In genomic region chr7:116288996-116289395, GRCm38 (mm10) we compare ENCODE assay signal across 21 mouse cellular contexts. TPM values are rescaled to one million over a fixed set of nuclear protein-coding genes. Genes with fewer than 3 reads are reported as not detected.
DNase-seq lines count a peak whose midpoint lies in the region; ATAC-seq and TF ChIP-seq lines count a peak whose summit lies in the region.
"Had no signal": no experiment of that assay in that cellular context is flagged by ENCODE, and none has a peak within 500 bp of the region (broad histone marks: within the 10 kb centered on the region; RNA-seq: fewer than 3 reads in every experiment).

No protein-coding gene starts in this region.

- no peak for TF ChIP-seq CTCF in layer of hippocampus, adult 2 months (conservative IDR thresholded peaks at IDR 0.05)
- TF ChIP-seq CTCF in thymus, adult 2 months (IDR thresholded peaks at IDR 0.05; ENCODE audit: borderline replicate concordance, control insufficient read depth, extremely low read depth, insufficient read depth, low read length, poor library complexity): no peak

- 65% methylated on average over 3 of the region's 3 CpGs for WGBS in liver, embryonic 12.5 days (ENCODE audit: insufficient replicate concordance)
- 77% methylated on average over 3 of the region's 3 CpGs for WGBS in kidney, embryonic 16.5 days
- 52% methylated on average over 3 of the region's 3 CpGs for WGBS in liver, embryonic 16.5 days (ENCODE audit: insufficient replicate concordance)
- 93% methylated on average over 3 of the region's 3 CpGs for WGBS in thymus, adult 2 months

- no peak overlapping the region for H3K9ac ChIP-seq in liver, embryonic 12.5 days
- no peak overlapping the region for H3K9ac ChIP-seq in kidney, embryonic 16.5 days (replicated peaks; ENCODE audit: low read length)
- H3K9ac ChIP-seq in liver, embryonic 16.5 days (ENCODE audit: low read depth, low read length): no peak overlapping the region
- H3K9ac ChIP-seq: forebrain, embryonic 13.5 days; lung, embryonic 15.5 days had no signal

- no peak for ATAC-seq in liver, embryonic 12.5 days
- no peak for ATAC-seq in kidney, embryonic 16.5 days (ENCODE audit: low FRiP score, low TSS enrichment)
- no peak for ATAC-seq in liver, embryonic 16.5 days (ENCODE audit: low read depth)
- ATAC-seq: activated CD4-positive, CD25-positive, alpha-beta regulatory T cell, adult 4 months; forebrain, embryonic 13.5 days; inflammation-experienced regulatory T-cells, adult 6 months; Patski had no signal

- no peaks in the 10 kb centered on the region for H3K36me3 ChIP-seq in liver, embryonic 12.5 days
- H3K36me3 ChIP-seq in kidney, embryonic 16.5 days (ENCODE audit: insufficient read depth, low read length): no peaks in the 10 kb centered on the region
- no peaks in the 10 kb centered on the region for H3K36me3 ChIP-seq in liver, embryonic 16.5 days (ENCODE audit: control insufficient read depth, insufficient read depth)
- no peaks in the 10 kb centered on the region for H3K36me3 ChIP-seq in thymus, adult 2 months (ENCODE audit: control insufficient read depth, insufficient read depth, low read length)
- H3K36me3 ChIP-seq: hindbrain, embryonic 10.5 days; lung, embryonic 15.5 days had no signal

- no peak overlapping the region for H3K4me2 ChIP-seq in liver, embryonic 12.5 days
- H3K4me2 ChIP-seq in kidney, embryonic 16.5 days (replicated peaks; ENCODE audit: low read depth, low read length): no peak overlapping the region
- H3K4me2 ChIP-seq in liver, embryonic 16.5 days (ENCODE audit: low read depth, low read length): no peak overlapping the region
- H3K4me2 ChIP-seq: forebrain, embryonic 13.5 days; lung, embryonic 15.5 days had no signal

- H3K4me3 ChIP-seq in liver, embryonic 12.5 days: no peak overlapping the region
- H3K4me3 ChIP-seq in kidney, embryonic 16.5 days (ENCODE audit: low read length): no peak overlapping the region
- H3K4me3 ChIP-seq in liver, embryonic 16.5 days (ENCODE audit: low read depth, low read length): no peak overlapping the region
- no peak overlapping the region for H3K4me3 ChIP-seq in layer of hippocampus, adult 2 months
- H3K4me3 ChIP-seq in thymus, adult 2 months (ENCODE audit: control insufficient read depth, insufficient read depth, low read length): no peak overlapping the region
- H3K4me3 ChIP-seq: forebrain, embryonic 13.5 days; hindbrain, embryonic 10.5 days; lung, embryonic 15.5 days; myocyte had no signal

- no peaks in the 10 kb centered on the region for H3K9me3 ChIP-seq in liver, embryonic 12.5 days (replicated peaks)
- no peaks in the 10 kb centered on the region for H3K9me3 ChIP-seq in kidney, embryonic 16.5 days (ENCODE audit: low read length)
- no peaks in the 10 kb centered on the region for H3K9me3 ChIP-seq in liver, embryonic 16.5 days (replicated peaks; ENCODE audit: control insufficient read depth, low read length)
- H3K9me3 ChIP-seq: forebrain, embryonic 13.5 days; hindbrain, embryonic 10.5 days; lung, embryonic 15.5 days had no signal

- 0 out of 2 replicates have a peak overlapping the region, but pooled peaks have one; percentile 64 for H3K27ac ChIP-seq in liver, embryonic 12.5 days
- H3K27ac ChIP-seq in kidney, embryonic 16.5 days (ENCODE audit: low read length): peak overlapping the region; percentile 39; the same call in 1 of the 2 replicates
- peak overlapping the region; percentile 50 for H3K27ac ChIP-seq in liver, embryonic 16.5 days (ENCODE audit: low read length)
- H3K27ac ChIP-seq in layer of hippocampus, adult 2 months: no peak overlapping the region
- H3K27ac ChIP-seq in thymus, adult 2 months (ENCODE audit: control insufficient read depth, insufficient read depth, low read length): no peak overlapping the region
- H3K27ac ChIP-seq: forebrain, embryonic 13.5 days; lung, embryonic 15.5 days had no signal

- no peak for TF ChIP-seq POLR2A in thymus, adult 2 months (IDR thresholded peaks at IDR 0.05; ENCODE audit: control insufficient read depth, extremely low read depth, insufficient read depth, low read length, poor library complexity)

- H3K4me1 ChIP-seq in liver, embryonic 12.5 days: peaks cover 51% of the 10 kb centered on the region
- peaks cover 50% of the 10 kb centered on the region for H3K4me1 ChIP-seq in kidney, embryonic 16.5 days (ENCODE audit: insufficient read depth, low read length)
- H3K4me1 ChIP-seq in liver, embryonic 16.5 days (ENCODE audit: control insufficient read depth, low read depth, low read length): peaks cover 27% of the 10 kb centered on the region
- no peaks in the 10 kb centered on the region for H3K4me1 ChIP-seq in thymus, adult 2 months (replicated peaks; ENCODE audit: control insufficient read depth, insufficient read depth, low read length)

- no peaks in the 10 kb centered on the region for H3K27me3 ChIP-seq in liver, embryonic 12.5 days (replicated peaks)
- no peaks in the 10 kb centered on the region for H3K27me3 ChIP-seq in kidney, embryonic 16.5 days (ENCODE audit: insufficient read depth, low read length)
- no peaks in the 10 kb centered on the region for H3K27me3 ChIP-seq in liver, embryonic 16.5 days (ENCODE audit: control insufficient read depth, insufficient read depth, low read depth, low read length)
- H3K27me3 ChIP-seq in thymus, adult 2 months (ENCODE audit: control insufficient read depth, insufficient read depth, low read length): no peaks in the 10 kb centered on the region
- H3K27me3 ChIP-seq: forebrain, embryonic 13.5 days; lung, embryonic 15.5 days; Patski had no signal

- DNase-seq in liver: no peak
- no peak for DNase-seq in layer of hippocampus, adult 2 months (ENCODE audit: low spot score in 2 of 2)
- DNase-seq in thymus, adult 2 months: no peak
- DNase-seq in layer of hippocampus, adult 9-10 months (ENCODE audit: low spot score): no peak
- DNase-seq: adrenal gland, postnatal 14 days; cerebellum, adult 11-12 months; cerebellum, postnatal 25 days; layer of hippocampus, adult 9-11 months; midbrain, embryonic 14.5 days; retina, postnatal 1 day; thymus, postnatal 4 days had no signal

RNA-seq across cellular contexts. Expression of gene Plekha7, which starts 19.2 kb away (rescaled TPM):
- polyA plus RNA-seq in liver, embryonic 12.5 days (2016; fragmentation: Nextera tagmentation; extraction: Ambion mirVana): 3.6 TPM in 2 replicates
- polyA plus RNA-seq in kidney, embryonic 16.5 days (2015; fragmentation: Nextera tagmentation; extraction: Ambion mirVana): 13.1 and 13.8 TPM in 2 replicates
- 3.4 and 4.2 TPM in 2 replicates for polyA plus RNA-seq in liver, embryonic 16.5 days (2015; fragmentation: Nextera tagmentation; extraction: Ambion mirVana)
- 10 to 100 TPM; 17.2 to 19.1 TPM for total RNA-seq in layer of hippocampus, adult 2 months (2021)
- 24.4 and 26.9 TPM in 2 replicates for polyA plus RNA-seq in thymus, adult 2 months (2012; rRNA removed)

RNA-seq across cellular contexts. Expression of gene Rps13, which starts 45.0 kb away (rescaled TPM):
- 786 and 821 TPM in 2 replicates for polyA plus RNA-seq in liver, embryonic 12.5 days (2016; fragmentation: Nextera tagmentation; extraction: Ambion mirVana)
- 644 and 729 TPM in 2 replicates for polyA plus RNA-seq in kidney, embryonic 16.5 days (2015; fragmentation: Nextera tagmentation; extraction: Ambion mirVana)
- 370 and 434 TPM in 2 replicates for polyA plus RNA-seq in liver, embryonic 16.5 days (2015; fragmentation: Nextera tagmentation; extraction: Ambion mirVana)
- total RNA-seq in layer of hippocampus, adult 2 months (2021): 100 to 1,000 TPM; 242 to 244 TPM
- 160 and 185 TPM in 2 replicates for polyA plus RNA-seq in thymus, adult 2 months (2012; rRNA removed)

Comparison
In these comparisons a context has a peak if more than half of its experiments do, and no peak if none do; other contexts are left out.
1. H3K27ac ChIP-seq: peak in liver, embryonic 12.5 days (single experiment), kidney, embryonic 16.5 days (single experiment) and liver, embryonic 16.5 days (single experiment); none in layer of hippocampus, adult 2 months (single experiment) and thymus, adult 2 months (single experiment).